Mouse (Mus musculus): ENCODE measurements around the gene Mtrex.

DNA sequence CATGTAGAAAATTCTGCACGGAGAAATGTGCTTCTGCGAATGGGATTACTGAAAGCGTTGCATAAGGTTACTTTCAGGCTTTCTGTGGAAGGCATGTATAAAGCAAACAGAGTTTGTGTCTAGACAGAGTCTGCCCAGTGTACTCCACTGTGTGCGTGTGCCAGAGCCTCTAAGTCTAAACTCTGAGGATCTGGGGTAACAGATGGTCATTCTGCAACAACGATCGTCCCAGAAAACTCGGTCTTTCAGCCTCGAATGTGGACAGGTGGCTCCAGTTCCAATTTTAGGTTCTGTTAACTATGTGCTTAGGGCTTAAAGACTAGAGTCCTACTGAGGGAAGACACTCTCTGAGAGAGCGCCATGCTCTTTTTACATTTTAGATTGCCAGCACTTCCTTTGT is 18.1 kb upstream of the Mtrex start:
- TF ChIP-seq ZC3H11A (IDR thresholded peaks at IDR 0.05; ENCODE audit: borderline replicate concordance, low read depth, low read length) (no peak), MAFK (IDR thresholded peaks at IDR 0.05; ENCODE audit: insufficient read depth, low read depth, low read length) (no peak), HCFC1 (IDR thresholded peaks at IDR 0.05; ENCODE audit: borderline replicate concordance, insufficient read depth, low read length) (no peak)
